Mouse (Mus musculus) G1E (cell line): ENCODE measurements around the gene Emilin1.

Source experiments
- CTCF ChIP-seq: IDR thresholded peaks from 2 replicates; pipeline ENCODE4 v1.5.1; 2012; ENCODE audit warnings: low read depth, low read length, inconsistent platforms, mixed read lengths
- GATA1 ChIP-seq: IDR thresholded peaks from 2 replicates; pipeline ENCODE4 v1.6.1; 2012; ENCODE audit warnings: borderline replicate concordance, low read length, inconsistent platforms, mixed read lengths
- POLR2AphosphoS5 ChIP-seq: IDR thresholded peaks from 2 replicates; pipeline ENCODE4 v1.6.1; 2012; ENCODE audit warnings: low read depth, low read length, inconsistent platforms; ENCODE audit not compliant: insufficient replicate concordance

- TF ChIP-seq CTCF (no peak), POLR2AphosphoS5 (no peak), GATA1 (no peak)
These were observed 43.1 kb upstream of the Emilin1 start for GRCm38 (mm10) chr5:30870131-30870406.
